Mouse (Mus musculus) ES-E14 (cell line): ENCODE results near the gene Nek8. TPM values are rescaled to one million over a fixed set of nuclear protein-coding genes. Genes with fewer than 3 reads are reported as not detected.

Experiments
- DNase-seq: peaks from one replicate; pipeline ENCODE4 v3.0.0-alpha.2; 2013; ENCODE audit warnings: low read depth, low spot score
- H3K27ac ChIP-seq: 2 replicates; pipeline ENCODE4 v1.5.1; 2012; ENCODE audit warnings: low read depth, mild to moderate bottlenecking, low read length, moderate library complexity, mixed read lengths; ENCODE audit not compliant: poor library complexity, insufficient read depth, severe bottlenecking
- H3K36me3 ChIP-seq: 2 replicates; pipeline ENCODE4 v1.6.1; 2012; ENCODE audit warnings: mild to moderate bottlenecking, low read length, moderate library complexity, mixed read lengths; ENCODE audit not compliant: control insufficient read depth, poor library complexity, insufficient read depth, severe bottlenecking
- H3K4me1 ChIP-seq, 2 experiments: fragments of 150-350 bp in 1 of 2; sonication (generic) in 1 of 2; 2 replicates each; pipeline ENCODE4 v1.6.1; 2012; ENCODE audit warnings: low read length in 2 of 2, mild to moderate bottlenecking in 1 of 2, mixed read lengths in 1 of 2; ENCODE audit not compliant: control insufficient read depth in 2 of 2, insufficient read depth in 2 of 2, poor library complexity in 1 of 2
- H3K4me3 ChIP-seq, 2 experiments: fragments of 150-350 bp in 1 of 2; sonication (generic) in 1 of 2; 2 replicates each; pipeline ENCODE4 v1.5.1; 2012; ENCODE audit warnings: low read length in 2 of 2, low read depth in 1 of 2, mild to moderate bottlenecking in 1 of 2, mixed read lengths in 1 of 2; ENCODE audit not compliant: insufficient read depth in 1 of 2, poor library complexity in 1 of 2, severe bottlenecking in 1 of 2
- H3K9ac ChIP-seq: 2 replicates; pipeline ENCODE4 v1.6.1; 2012; ENCODE audit warnings: low read depth, mild to moderate bottlenecking, low read length, mixed read lengths; ENCODE audit not compliant: poor library complexity, insufficient read depth, severe bottlenecking
- H3K9me3 ChIP-seq: fragments of 150-350 bp; sonication (generic); 2 replicates; pipeline ENCODE4 v1.6.1; 2012; ENCODE audit warnings: low read depth, mild to moderate bottlenecking, low read length; ENCODE audit not compliant: control insufficient read depth, insufficient read depth
- CHD2 ChIP-seq: IDR thresholded peaks from 2 replicates; pipeline ENCODE4 v1.6.1; 2014; ENCODE audit warnings: mild to moderate bottlenecking, low read depth, low read length, inconsistent platforms
- HCFC1 ChIP-seq: IDR thresholded peaks from 2 replicates; pipeline ENCODE4 v1.6.1; 2012; ENCODE audit warnings: low read length, inconsistent platforms, borderline replicate concordance; ENCODE audit not compliant: insufficient read depth
- MAFK ChIP-seq: IDR thresholded peaks from 2 replicates; pipeline ENCODE4 v1.6.1; 2014; ENCODE audit warnings: mild to moderate bottlenecking, low read depth, low read length, inconsistent platforms; ENCODE audit not compliant: insufficient read depth
- ZC3H11A ChIP-seq: IDR thresholded peaks from 2 replicates; pipeline ENCODE4 v1.6.1; 2012; ENCODE audit warnings: low read depth, mild to moderate bottlenecking, inconsistent platforms, low read length, borderline replicate concordance
- ZNF384 ChIP-seq: IDR thresholded peaks from 2 replicates; pipeline ENCODE4 v1.6.1; 2012; ENCODE audit warnings: low read depth, low read length, inconsistent platforms
- in situ Hi-C, 2 experiments: fragments of 600-800 bp; cut with MboI; formaldehyde crosslinking; loops; one replicate each; pipeline ENCODE4 v1.15.1; 2025; ENCODE audit warnings: low sequenced_read_pairs in 2 of 2, inconsistent platforms in 1 of 2; ENCODE audit not compliant: unreplicated experiment in 2 of 2
- total RNA-seq: library from RNA; depleted of rRNA; stranded (reverse); fragments of 300-350 nt; gene quantifications from 2 replicates; pipeline ENCODE4 v1.2.3, GENCODE M21; 2012

Gene Nek8
- total RNA-seq, 1 experiment: 15.3 TPM

GRCm38 (mm10) chr11:78178859-78179437 is 2.5 kb upstream of the Nek8 start:
- DNase-seq: no peak
- no peaks in the 10 kb centered on the region for H3K9me3 ChIP-seq
- in situ Hi-C loops: no loop called here
- TF ChIP-seq MAFK (no peak), ZC3H11A (no peak), CHD2 (peak; percentile 81), HCFC1 (peak; percentile 48; the same call in 1 of the 2 replicates), ZNF384 (no peak)
- peak overlapping the region; percentile 99 for H3K9ac ChIP-seq
- H3K36me3 ChIP-seq: peaks cover 34% of the 10 kb centered on the region
- H3K4me1 ChIP-seq: no peaks in the 10 kb centered on the region; a peak in 1 of 4 replicates
- peak overlapping the region; percentile 99 for H3K27ac ChIP-seq
- H3K4me3 ChIP-seq: peak overlapping the region; percentile 88 to 90

- Histone ChIP-seq H3K9ac (peak overlapping the region; percentile 99), H3K36me3 (peaks cover 34% of the 10 kb centered on the region), H3K4me3 (peak overlapping the region; percentile 88 to 90), H3K9me3 (no peaks in the 10 kb centered on the region), H3K27ac (peak overlapping the region; percentile 99), H3K4me1 (no peaks in the 10 kb centered on the region; a peak in 1 of 4 replicates)
- DNase-seq: peak; percentile 96
- in situ Hi-C loops: no loop called here
- TF ChIP-seq MAFK (no peak; the same call in 1 of the 2 replicates), ZNF384 (0 out of 2 replicates have a peak, but pooled peaks have one; percentile 23), ZC3H11A (peak; percentile 50; the same call in 1 of the 2 replicates), HCFC1 (peak; percentile 62; the same call in 1 of the 2 replicates), CHD2 (no peak)
These were observed 1.7 kb upstream of the Nek8 start for GRCm38 (mm10) chr11:78177903-78178858.

- H3K9ac ChIP-seq: peak overlapping the region; percentile 77
- TF ChIP-seq HCFC1 (no peak), MAFK (no peak), ZNF384 (no peak), CHD2 (no peak), ZC3H11A (no peak)
- H3K27ac ChIP-seq: peak overlapping the region; percentile 17; the same call in 1 of the 2 replicates
- no peak for DNase-seq
- no peaks in the 10 kb centered on the region for H3K9me3 ChIP-seq
- H3K4me1 ChIP-seq: peaks cover 0 to 4% of the 10 kb centered on the region in 2 experiments; a peak in 1 of 4 replicates
- in situ Hi-C loops: no loop called here
- peak overlapping the region; percentile 88 to 90 for H3K4me3 ChIP-seq
- H3K36me3 ChIP-seq: peaks cover 29% of the 10 kb centered on the region
These were observed 962 bp upstream of the Nek8 start for GRCm38 (mm10) chr11:78177437-78177836.

- Histone ChIP-seq H3K36me3 (peaks cover 23% of the 10 kb centered on the region), H3K4me3 (peak overlapping the region; percentile 88 to 90), H3K9ac (peak overlapping the region; percentile 77), H3K4me1 (peaks cover 0 to 7% of the 10 kb centered on the region in 2 experiments; a peak in 1 of 4 replicates), H3K27ac (no peak overlapping the region), H3K9me3 (no peaks in the 10 kb centered on the region)
- in situ Hi-C loops: no loop called here
- no peak for DNase-seq
- TF ChIP-seq CHD2 (no peak), MAFK (no peak), ZNF384 (no peak), ZC3H11A (no peak), HCFC1 (no peak)
These were observed 443 bp upstream of the Nek8 start for GRCm38 (mm10) chr11:78176905-78177331.
